Mouse (Mus musculus) B cell, adult 2 months (primary cell): ENCODE measurements around the gene Bcl2a1b.
"Not testable (repeated sequence)": the region's sequence is repeated elsewhere in the genome, so short reads cannot be mapped to it uniquely, and the experiment has no call there.

Experiments used
- DNase-seq, 2 experiments: peaks; one replicate each; pipeline ENCODE4 v3.0.0; 2022

Bcl2a1b gene

GRCm38 (mm10) chr9:89198969-89199416 is at the start of gene Bcl2a1b, which contains the start of gene Gm29094:
Gene Bcl2a1b (plus strand): TSS chr9:89199209.
Gene Gm29094 (plus strand): TSS chr9:89199379.
- peak; percentile 81 to 84 for DNase-seq

GRCm38 (mm10) chr9:89172539-89172938 is 26.5 kb upstream of the Bcl2a1b start:
- not testable (repeated sequence) for DNase-seq

GRCm38 (mm10) chr9:89178833-89179232 is 20.2 kb upstream of the Bcl2a1b start:
- peak; percentile 89 to 90 for DNase-seq

GRCm38 (mm10) chr9:89179469-89179868 is 19.5 kb upstream of the Bcl2a1b start:
- not testable (repeated sequence) for DNase-seq

- DNase-seq: not testable (repeated sequence)
Measured at GRCm38 (mm10) chr9:89187006-89187405, 12.0 kb upstream of the Bcl2a1b start.

- DNase-seq: not testable (repeated sequence)
Measured at GRCm38 (mm10) chr9:89195483-89195882, 3.5 kb upstream of the Bcl2a1b start.

- DNase-seq: not testable (repeated sequence)
Measured at GRCm38 (mm10) chr9:89197509-89197908, 1.5 kb upstream of the Bcl2a1b start.

GRCm38 (mm10) chr9:89198349-89198748 is 660 bp upstream of the Bcl2a1b start:
- not testable (repeated sequence) for DNase-seq

- peak; percentile 49 to 51 for DNase-seq
Measured at GRCm38 (mm10) chr9:89202256-89202655, 3.2 kb downstream of the Bcl2a1b start.

- DNase-seq: not testable (repeated sequence)
Measured at GRCm38 (mm10) chr9:89208939-89209338, 9.9 kb downstream of the Bcl2a1b start.

- DNase-seq: peak in 1 of 2 experiments; percentile 21
Measured at GRCm38 (mm10) chr9:89210353-89211064, 11.5 kb downstream of the Bcl2a1b start, which contains the start of gene Mthfs. Gene Mthfs (plus strand): TSS chr9:89210676.

GRCm38 (mm10) chr9:89211065-89211858 is 12.3 kb downstream of the Bcl2a1b start:
- DNase-seq: peak; percentile 85 to 93

- peak; percentile 71 to 73 for DNase-seq
Measured at GRCm38 (mm10) chr9:89212428-89212827, 13.4 kb downstream of the Bcl2a1b start.

- not testable (repeated sequence) for DNase-seq
Measured at GRCm38 (mm10) chr9:89218174-89218573, 19.2 kb downstream of the Bcl2a1b start.

GRCm38 (mm10) chr9:89219668-89220067 is 20.7 kb downstream of the Bcl2a1b start:
- not testable (repeated sequence) for DNase-seq

GRCm38 (mm10) chr9:89220704-89221287 is 21.8 kb downstream of the Bcl2a1b start:
- DNase-seq: not testable (repeated sequence)

- no peak for DNase-seq
Measured at GRCm38 (mm10) chr9:89226071-89226470, 27.1 kb downstream of the Bcl2a1b start.

GRCm38 (mm10) chr9:89228122-89228521 is 29.1 kb downstream of the Bcl2a1b start:
- DNase-seq: peak; percentile 63 to 66

- DNase-seq: peak; percentile 52 to 54
Measured at GRCm38 (mm10) chr9:89230897-89231497, 32.0 kb downstream of the Bcl2a1b start.

GRCm38 (mm10) chr9:89237131-89237530 is 38.1 kb downstream of the Bcl2a1b start:
- DNase-seq: not testable (repeated sequence)

- not testable (repeated sequence) for DNase-seq
Measured at GRCm38 (mm10) chr9:89238976-89239505, 40.0 kb downstream of the Bcl2a1b start.

- not testable (repeated sequence) for DNase-seq
Measured at GRCm38 (mm10) chr9:89240516-89241019, 41.6 kb downstream of the Bcl2a1b start.
